Mouse (Mus musculus): Measurements from ENCODE around the gene Dnlz.

Gene Dnlz

DNA sequence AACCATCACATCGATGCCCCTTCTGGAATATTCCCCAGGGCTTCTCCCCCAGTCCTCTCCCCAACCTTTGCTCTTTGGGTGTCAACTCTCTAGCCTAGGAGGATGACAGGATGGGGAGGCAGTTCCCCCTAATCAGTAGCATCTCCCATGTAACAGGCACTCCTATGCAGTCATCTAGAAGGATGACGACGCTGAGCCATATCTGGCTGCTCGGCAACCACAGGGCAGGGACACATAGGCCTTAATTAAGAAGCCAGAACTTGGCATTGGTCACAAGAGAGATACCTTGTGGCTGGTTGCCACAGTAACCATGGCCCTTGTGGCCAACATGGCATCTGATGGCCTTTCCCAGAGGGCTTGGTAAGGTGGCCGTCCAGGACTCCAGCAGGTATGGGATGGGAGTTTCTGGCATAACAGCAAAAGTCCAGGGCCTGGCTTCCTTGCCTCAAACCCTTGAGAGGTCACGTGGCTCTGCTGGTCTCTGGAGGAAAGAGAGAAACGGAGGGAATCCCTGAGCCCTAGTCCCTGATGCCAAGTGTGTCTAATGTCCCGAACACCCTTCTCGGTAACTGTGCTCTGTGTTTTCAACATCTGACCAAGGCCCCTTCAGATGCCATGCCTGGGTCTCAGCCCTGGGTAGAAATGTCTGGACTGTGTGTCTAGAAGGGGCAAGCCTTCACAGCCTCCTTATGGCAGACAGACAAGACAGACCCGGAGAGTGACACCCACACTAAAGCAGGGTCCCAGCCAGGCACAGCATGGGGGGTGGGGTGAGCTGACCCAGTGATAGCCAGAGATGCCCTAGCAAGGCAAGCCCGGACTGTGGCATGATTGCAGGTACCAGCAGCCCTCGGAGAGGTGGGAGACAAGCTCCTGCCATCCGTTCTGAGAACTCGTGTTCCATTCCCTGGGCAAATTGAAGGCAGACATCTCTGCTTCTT is 31.4 kb downstream of the Dnlz start:
- no peak for DNase-seq (ENCODE audit: low spot score)

DNA sequence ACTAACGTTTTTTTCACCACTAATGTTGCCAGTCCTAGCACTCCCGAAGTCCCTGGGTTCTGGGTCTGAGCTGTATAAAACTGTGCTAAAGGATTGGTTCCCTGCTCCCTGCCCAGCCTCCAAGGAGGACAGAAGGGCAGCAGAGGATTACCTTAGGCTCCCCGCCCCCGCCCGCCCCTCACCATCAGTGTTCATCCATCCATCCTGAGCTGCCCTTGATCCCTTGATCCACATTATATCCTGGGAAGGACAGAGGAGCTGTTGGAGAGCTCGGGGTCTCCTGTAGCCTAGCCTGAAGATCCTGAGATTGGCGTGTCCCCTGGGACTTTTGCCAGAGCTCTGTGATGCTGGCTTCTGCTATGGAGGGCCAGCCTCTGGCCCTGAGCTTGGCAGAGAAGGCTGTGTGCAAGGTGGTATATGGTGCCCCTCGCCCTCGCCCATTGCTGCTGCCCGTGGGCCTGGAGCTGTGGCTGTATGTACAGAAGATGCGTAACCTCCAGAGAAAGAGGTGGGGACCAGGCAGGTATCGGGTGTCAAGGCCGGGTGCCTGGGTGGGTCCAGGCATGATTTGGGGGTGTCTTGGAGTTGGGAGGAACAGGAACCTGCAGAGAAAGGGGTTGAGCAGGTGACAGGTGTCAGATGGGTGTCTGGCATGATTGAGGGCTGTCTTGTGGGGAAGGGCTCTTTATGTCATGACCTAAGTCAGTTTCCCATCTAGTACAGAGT is 32.2 kb downstream of the Dnlz start:
- no peak for DNase-seq (ENCODE audit: low spot score)

DNA sequence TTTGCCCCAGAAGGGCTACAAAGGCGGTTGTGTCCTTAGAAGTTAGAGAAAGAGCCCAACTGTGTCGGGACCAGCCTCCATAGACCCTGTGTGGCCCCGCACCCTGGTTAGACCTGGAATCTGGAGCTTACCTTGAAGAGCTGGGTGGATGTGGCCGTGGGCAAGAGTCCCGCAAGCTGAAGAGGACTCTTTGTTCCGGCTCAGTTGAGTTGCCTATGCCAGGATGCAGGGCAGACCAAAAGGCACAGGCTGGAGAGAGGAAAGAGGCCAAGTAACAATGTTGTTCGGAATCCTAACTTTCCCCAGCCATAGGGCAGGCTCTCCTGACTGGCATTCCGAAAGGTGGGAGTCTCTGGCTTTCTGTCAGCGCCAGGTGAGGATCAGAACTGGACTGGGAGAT is 32.8 kb downstream of the Dnlz start:
- DNase-seq (ENCODE audit: low spot score), result no peak

DNA sequence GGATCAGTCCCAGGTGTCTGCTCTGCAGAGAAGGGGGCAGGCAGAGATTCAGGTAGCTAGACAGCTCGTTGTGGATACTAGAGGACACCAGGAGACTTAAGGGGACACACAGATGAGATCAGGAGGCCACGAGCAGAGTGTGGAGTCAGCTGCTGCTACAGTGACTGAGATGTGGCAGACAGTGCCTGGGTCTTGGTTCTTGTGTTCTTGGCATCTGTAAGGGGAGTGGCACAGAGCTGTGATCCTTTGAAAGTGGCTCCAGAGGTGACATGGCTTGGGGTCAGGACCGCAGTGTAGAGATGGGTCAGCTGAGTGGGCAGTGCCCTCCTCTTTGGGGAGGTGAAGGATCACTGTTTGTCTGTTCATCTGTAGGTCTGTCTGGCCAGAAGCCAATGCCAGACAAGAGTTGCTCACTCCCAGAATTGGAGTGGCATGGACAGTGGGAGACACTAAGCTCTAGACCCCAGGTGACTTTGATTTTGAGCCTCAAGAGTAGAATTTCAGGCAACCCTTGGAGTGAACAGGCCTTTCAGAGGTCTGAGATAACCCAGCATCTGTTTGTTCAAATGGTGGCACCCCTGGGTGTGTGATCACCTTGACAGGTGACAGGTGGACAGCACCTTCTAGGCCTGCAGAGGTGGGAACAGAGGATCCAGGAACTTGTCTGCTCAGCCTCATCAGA is 33.8 kb downstream of the Dnlz start:
- DNase-seq (ENCODE audit: low spot score), result no peak

DNA sequence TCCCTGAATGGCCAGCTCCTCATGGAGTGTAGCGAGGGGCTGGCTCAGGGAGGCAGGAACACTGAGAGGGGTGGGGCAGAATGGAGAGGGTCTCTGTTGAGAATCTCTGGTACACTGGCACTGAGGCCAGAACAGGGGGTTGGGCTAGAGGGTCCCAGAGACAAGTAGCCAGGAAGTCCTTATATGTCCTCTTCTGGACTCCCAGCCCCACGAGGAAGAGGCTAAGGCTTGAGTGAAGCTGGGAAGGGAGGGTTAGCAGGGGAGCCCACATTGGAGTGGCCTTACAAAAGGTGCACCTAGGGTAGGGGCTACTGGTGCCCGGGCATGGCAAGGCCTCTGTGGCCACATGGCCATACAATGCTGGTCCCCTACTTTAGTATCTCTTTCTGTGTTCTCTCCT is 34.5 kb downstream of the Dnlz start:
- DNase-seq (ENCODE audit: low spot score), result no peak

DNA sequence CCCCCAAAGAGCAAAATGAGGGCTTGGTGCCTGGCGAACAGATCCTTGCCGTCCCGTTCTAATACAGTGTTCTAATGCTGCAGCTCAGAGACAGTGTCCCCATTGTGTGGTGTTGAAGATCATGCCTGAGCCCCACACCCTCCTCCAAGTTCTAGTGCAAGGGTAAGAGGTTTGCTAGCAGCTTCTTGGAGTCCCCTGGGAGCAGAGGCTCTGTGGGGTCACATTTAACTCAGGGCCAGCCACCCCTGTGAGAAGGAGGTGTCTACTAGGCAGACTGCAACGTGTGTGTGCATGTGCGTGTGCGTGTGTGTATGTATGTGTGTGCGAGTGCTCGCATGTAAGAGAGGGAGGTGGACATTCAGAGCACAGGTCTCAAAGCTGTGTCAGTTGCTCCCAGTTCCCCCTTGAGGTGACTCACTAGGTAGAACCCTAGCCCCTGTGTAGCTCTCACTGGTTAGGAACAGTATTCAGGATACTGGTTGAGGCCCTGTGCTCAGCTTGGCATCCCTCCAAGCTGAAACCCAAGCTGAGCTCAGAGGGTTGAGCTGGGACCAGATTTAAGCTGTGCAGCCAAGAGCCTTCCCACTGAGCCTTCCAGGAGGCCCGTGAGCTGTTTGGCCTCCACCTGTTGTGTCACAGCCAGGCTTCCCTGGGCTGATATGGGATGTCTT is 35.2 kb downstream of the Dnlz start:
- DNase-seq (ENCODE audit: low spot score), result no peak

DNA sequence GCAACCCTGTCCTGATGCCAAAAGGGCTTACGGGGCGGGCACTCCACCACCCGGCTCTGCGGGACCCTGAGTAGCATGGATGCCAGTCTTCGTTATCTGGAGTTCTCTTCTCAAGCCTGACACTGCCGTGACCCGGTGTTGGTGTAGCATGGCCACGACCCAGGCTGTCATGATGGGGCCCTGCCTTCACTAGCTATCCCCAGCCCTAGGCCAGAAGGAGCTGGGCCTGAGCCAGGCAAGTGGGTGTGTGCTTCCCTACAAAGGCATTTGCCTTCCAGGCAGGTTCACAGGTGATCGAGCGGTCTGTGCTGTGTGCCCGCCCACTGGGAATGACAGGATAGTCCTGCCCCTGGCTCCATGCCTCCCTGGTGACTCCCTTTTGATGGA is 36.0 kb downstream of the Dnlz start:
- no peak for DNase-seq (ENCODE audit: low spot score)

DNA sequence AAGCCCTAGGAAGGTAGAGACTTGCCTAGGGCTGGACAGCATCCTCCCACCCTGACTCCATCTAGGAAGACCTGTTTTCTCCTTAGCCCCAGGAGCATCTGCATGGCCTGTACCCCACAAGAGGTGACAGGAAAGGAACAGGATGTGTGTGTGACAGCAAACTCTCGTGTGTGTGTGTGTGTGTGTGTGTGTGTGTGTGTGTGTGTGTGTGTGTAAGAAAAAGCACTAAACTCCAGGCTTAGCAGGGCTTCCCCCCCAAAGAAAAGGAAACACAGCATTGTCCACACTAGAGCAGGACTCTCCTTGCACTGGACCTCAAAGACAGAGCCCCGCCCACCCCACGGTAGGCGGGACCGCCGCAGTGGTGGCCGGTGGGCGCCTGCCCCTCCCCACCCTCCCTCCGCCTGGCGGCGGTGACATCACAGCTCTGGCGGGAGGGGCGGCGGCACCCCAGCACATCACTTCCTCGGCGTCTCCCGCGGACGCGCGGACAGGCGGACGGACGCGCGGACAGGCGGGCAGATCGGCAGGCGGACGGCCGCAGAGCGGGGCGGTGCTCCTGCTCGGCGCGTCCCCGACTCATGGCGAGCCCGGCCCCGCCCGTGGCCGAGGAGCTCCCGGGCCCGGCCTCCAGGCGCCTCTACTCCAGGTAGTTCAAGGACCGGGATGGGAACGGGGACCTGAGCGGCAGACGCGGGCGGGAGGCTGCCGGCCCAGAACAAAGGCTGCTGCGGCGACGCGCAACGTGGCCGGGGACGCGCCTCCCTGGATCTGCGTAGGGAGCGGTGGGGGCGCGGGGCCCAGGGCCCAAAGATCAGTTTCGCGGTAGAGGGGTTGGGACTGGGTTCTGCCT is 36.6 kb downstream of the Dnlz start, which contains the start of gene Gpsm1:
TSS of gene Gpsm1 (plus strand) at position 444 of the 853 bp plus-strand sequence.
- peak; percentile 87 for DNase-seq (ENCODE audit: low spot score)

DNA sequence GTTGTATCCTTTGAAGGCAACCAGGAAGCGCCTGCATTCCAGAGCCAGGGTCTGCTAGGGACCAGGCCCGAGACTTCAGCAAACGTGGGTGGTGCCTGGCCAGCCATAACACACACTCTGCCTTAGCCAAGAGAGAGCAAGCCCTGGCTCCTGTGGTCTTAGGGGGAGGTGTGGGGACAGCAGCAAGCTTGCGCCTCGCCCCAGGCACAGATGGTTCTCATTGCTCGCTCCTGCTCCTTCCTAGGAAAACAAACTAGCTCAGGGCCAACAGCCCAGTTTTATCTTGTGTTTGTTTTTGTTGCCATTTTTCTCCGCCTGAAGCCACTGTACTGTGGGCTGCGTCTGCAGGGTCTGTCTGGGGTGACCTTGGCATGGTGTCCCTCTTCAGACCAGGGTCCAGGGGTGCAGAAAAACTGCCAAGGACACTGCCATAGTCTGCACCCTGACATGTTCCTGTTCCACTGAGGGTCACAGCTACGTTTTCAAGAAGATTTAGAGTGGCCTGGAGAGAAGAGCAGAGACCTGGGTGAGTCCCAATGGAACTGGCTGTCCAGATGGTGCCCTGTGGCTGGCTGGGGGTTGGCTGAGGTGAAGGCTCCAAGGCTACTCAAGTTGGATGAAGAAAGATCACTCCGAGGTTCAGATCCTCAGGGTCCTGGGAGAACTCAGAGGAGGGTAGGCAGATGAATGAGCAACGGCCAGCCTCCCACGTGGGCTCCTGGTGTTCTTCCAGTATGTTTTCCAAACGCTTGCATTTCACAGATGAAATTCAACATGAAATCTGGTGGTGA is 37.4 kb downstream of the Dnlz start:
- DNase-seq (ENCODE audit: low spot score), result peak; percentile 42

DNA sequence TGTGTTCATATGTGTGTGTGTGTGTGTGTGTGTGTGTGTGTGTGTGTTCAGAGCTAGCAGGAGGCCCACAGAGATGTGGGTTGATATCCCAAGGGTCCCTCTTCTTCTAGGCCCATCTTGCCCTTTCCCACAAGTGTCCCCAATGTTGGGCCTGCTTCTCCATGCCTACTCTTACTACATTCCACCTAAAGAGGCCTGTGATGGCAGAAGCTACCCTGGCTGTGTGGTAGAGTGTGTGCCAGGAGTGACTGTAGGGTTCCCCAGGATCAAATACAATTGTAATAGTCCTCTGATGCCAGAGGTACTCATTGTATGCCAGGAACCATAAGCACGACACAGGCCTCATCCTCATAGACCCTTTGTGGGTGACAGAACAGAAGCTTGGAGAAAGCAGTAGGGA is 38.5 kb downstream of the Dnlz start:
- no peak for DNase-seq (ENCODE audit: low spot score)

DNA sequence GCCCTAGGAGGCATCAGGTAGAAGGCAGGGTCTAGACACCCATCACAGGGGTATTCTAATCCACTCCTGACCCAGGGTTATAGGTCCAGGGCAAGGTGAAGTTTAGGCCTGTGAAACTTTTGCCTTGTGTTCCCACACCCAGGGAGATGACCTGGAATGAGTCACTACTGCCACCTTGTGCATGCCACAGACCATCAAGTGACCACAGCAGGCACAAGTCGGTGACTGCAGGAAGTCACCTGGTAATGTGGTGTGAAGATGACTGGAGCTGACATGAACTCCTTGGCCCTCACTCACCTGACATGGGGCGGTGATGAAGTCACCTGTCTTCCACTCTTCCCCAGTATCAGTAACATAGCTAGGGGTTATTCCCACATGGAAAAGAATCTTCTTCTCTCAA is 39.1 kb downstream of the Dnlz start:
- no peak for DNase-seq (ENCODE audit: low spot score)

DNA sequence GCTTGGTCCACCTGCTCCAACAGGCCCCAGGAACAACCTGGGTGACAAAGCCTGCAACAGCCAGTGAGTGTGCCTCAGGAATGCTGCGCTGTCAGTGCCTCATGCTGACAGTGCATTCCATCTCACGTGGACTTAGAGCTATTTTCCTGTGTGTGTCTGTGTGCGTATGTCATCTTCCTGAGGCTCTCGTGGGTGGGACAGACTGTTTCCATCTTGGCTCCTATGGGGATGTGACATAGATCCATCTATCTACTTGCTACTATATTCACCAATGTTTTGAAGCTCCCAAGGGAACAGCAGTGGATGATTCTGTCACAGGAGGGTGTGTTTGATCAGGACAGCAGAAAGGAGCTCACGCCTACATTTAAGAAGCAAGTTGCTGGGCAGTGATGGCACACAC is 40.0 kb downstream of the Dnlz start:
- no peak for DNase-seq (ENCODE audit: low spot score)

DNA sequence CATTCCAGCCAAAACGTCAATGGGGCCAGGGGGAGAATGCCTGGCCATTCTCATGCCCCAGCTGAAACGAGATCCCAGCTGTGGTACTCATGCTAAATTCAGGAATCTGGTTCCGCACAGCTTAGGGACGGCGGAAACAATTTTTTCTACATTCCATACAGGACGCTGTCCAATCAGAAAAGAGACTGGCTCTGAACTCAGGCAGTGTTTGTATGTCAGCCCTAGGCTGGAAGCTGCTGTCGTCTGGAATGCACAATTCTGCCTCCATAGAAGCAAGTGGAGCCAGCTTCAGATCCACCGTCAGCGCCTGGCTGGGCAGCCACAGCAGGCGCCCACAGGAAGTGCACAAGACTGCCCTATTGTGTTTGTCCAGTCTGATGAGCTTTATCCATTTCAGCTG is 42.2 kb downstream of the Dnlz start:
- DNase-seq (ENCODE audit: low spot score), result peak; percentile 53

DNA sequence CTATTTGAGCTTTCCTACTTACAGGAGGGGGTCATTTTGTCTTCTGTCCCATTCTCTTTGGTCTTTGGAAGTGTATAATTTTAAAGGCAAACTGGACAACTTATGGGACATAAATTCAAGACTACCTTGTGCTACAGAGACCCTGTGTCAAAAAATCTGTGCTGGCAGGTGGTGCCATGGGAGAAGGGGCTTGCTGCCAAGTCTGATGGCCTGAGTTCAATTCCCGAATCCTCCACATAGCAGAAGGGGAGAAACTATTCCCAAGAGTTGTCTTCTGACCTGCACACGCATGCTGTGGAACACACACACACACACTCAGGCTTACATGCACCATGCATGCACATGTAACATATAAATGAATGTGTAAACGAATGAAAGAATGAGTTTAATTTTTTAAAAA is 45.2 kb downstream of the Dnlz start:
- no peak for DNase-seq (ENCODE audit: low spot score)

DNA sequence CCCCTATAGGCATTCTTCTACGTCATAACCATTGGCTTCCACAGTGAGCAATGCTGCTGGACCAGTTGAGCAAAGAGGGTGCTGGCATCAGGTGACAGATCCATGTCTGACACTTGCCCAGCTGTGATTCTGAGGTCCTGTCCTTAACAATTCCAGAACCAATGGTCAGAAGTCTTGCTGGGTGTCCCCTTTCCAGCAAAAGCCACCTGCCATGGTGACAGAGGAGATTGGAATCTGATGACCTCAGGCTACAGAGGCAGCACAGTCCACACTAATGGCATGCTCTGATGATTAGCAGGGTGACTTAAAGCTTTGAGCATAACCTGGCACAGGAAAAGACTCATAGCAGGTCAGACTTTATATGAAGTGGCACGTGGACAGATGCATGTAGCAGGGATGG is 46.4 kb downstream of the Dnlz start:
- no peak for DNase-seq (ENCODE audit: low spot score)

DNA sequence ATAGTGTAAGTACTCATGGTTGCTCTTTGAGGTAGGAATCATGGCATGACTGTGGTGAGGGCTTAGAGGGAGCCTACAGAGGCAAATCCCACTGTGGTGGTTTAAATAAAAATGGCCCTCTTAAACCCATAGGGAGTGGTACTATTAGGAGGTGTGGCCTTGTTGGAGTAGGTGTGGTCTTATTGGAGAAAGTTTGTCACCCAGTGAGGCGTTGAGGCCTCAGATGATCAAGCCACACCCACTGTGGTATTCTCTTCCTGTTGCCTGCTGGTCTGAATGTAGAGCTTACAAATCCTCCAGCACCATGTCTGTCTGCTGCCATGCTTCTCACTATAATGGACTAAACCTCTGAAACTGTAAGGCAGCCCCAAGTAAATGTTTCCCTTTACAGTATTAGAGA is 47.2 kb downstream of the Dnlz start:
- no peak for DNase-seq (ENCODE audit: low spot score)

DNA sequence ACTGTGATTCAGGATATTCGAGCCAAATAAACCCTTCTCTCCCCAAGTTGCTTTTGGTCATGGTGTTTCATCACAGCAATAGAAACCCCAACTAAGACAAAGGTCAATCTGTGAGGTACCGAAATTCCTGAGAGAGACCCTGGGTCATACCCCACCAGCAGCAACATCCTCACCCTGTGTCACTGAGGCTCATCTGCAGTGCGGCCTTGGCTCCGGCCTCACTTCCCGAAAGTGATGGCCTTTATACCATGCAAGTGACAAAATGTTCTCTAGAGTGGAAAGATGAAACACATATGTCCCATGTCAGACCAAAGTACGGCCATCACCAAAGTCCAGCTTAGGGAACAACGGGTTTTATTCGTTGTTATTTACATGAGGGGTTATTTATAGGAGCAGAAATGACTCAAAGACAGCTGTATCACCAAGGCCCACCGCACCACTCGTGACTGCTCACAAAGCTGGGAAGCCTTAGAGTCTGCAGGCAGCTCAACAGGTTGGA is 49.9 kb downstream of the Dnlz start:
- no peak for DNase-seq (ENCODE audit: low spot score)

DNA sequence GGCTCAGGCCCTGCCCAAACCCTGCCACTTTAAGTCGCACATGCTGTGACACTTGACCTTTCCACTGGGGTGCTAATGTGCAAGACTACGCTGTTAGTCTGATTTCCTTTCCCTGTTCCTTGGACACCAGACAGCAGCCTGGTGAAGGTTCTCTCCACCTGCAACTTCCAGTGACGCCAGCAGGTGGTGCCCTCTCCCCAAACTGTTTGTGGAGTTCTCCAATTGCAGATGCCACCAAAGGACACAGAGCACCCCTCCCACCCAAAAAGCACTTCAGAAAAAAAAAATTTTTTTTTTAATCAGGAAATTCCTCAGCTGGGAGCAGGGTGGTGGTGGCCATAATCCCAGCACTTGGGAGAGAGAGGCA is 51.1 kb downstream of the Dnlz start:
- peak; percentile 67 for DNase-seq (ENCODE audit: low spot score)

DNA sequence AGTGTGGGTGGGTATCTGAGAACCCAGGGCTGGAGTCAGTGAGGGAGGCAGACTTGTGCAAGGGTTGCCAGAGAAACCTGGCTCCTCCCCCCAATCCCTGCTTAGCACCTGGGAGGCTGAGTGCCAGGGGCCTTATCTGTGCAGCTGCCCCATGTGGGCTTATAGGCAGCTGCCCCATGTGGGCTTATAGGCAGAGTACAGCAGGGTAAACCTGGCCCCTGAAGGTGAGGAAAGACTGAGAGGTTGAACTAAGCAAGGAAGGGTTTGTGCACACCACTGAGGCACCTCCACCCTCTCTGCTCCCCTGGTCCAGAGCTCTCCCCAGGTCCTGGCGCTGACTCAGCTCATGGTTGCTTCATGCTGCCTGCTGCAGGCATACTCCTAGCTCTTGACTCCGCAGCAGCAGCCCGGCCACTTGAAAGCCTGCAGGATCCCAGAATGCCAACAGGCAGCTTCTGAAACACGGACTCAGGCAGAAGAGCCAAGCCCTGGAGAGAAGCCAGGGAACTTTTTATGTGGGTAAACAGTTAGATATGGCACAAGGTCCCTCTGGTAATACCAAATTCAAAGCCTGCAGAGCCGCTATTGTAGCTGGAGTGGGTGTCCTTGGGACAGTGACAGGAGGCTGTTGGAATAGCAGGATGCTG is 51.6 kb downstream of the Dnlz start:
- DNase-seq (ENCODE audit: low spot score), result no peak

DNA sequence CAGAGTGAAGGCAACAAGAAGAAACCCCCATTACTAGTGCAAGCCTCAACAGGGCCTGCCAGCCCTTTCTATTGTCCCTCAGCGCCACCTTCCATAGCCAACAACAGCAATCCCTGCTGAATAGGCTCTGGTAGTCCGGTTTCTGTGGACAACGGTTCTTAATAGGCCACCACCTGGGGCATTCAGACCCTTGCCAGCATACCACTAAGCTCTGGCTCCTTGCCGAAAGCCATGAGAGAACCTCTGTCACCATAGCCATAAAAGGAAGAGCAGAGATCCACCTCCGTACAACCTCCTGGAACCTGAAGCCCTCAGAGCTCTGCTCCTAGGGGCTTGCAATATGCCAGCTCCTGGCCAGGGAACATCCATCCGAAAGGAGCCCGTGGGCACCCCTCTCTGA is 52.6 kb downstream of the Dnlz start:
- DNase-seq (ENCODE audit: low spot score), result no peak
